Comparison of ENCODE assay signal across 17 mouse cellular contexts in the genomic region with DNA sequence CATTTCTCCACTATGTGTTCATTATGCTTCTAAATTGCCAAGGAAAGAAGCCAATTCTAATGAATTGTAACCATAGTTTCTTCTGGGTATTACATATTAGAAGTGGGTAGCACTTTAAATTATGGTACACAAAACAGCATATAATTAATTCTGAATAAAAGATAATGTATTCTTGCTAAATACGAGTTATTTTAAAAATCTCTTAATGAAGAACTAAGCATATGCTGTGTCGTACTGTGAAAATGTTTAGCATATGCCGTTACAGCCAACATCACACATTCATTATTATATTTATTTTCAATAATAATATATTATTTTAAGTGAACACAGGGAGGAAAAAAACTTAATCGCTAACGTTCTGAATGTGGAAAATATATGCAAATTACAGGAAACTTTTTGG. TPM values are rescaled to one million over a fixed set of nuclear protein-coding genes. Genes with fewer than 3 reads are reported as not detected.
DNase-seq lines count a peak whose midpoint lies in the region; ATAC-seq and TF ChIP-seq lines count a peak whose summit lies in the region.
"Had no signal": no experiment of that assay in that cellular context is flagged by ENCODE, and none has a peak within 500 bp of the region (broad histone marks: within the 10 kb centered on the region; RNA-seq: fewer than 3 reads in every experiment).

No protein-coding gene starts in this region.

- TF ChIP-seq POLR2A in brain, embryonic 14.5 days (IDR thresholded peaks at IDR 0.05; ENCODE audit: borderline replicate concordance, extremely low read depth, insufficient read depth, insufficient read length, poor library complexity, severe bottlenecking): no peak

- no peak overlapping the region for H3K9ac ChIP-seq in forebrain, embryonic 14.5 days (ENCODE audit: low read length)
- no peak overlapping the region for H3K9ac ChIP-seq in forebrain, embryonic 16.5 days (replicated peaks; ENCODE audit: low read depth, low read length)
- H3K9ac ChIP-seq: embryonic facial prominence, embryonic 12.5 days had no signal

- TF ChIP-seq CTCF in brain, embryonic 14.5 days (IDR thresholded peaks at IDR 0.05; ENCODE audit: borderline replicate concordance, extremely low read depth, insufficient read depth, insufficient read length): no peak

- peak; percentile 46 for DNase-seq in forebrain, embryonic 14.5 days (ENCODE audit: low spot score)
- DNase-seq in forebrain, embryonic 10.5 days (ENCODE audit: extremely low spot score, low spot score): no peak
- peak; percentile 32 for DNase-seq in brain, embryonic 14.5 days (ENCODE audit: low read depth)
- DNase-seq in thymus, postnatal 10 days (ENCODE audit: low spot score in 2 of 2): no peak
- DNase-seq in adrenal gland, postnatal 25 days: no peak
- DNase-seq: adrenal gland, adult 2 months; adrenal gland, postnatal 10 days; adrenal gland, postnatal 36 days; cerebellum, adult 11-12 months; cerebellum, adult 2 months; cerebellum, adult 9-10 months; cerebellum, postnatal 10 days; cerebellum, postnatal 25 days had no signal

- no peaks in the 10 kb centered on the region for H3K9me3 ChIP-seq in forebrain, embryonic 14.5 days (replicated peaks; ENCODE audit: control insufficient read depth, low read length)
- no peaks in the 10 kb centered on the region for H3K9me3 ChIP-seq in forebrain, embryonic 10.5 days
- no peaks in the 10 kb centered on the region for H3K9me3 ChIP-seq in forebrain, embryonic 16.5 days (ENCODE audit: control insufficient read depth, low read length)
- H3K9me3 ChIP-seq: embryonic facial prominence, embryonic 10.5 days; embryonic facial prominence, embryonic 12.5 days had no signal

- H3K27me3 ChIP-seq in forebrain, embryonic 14.5 days (replicated peaks; ENCODE audit: control insufficient read depth, insufficient read depth, low read length): no peaks in the 10 kb centered on the region
- H3K27me3 ChIP-seq in forebrain, embryonic 10.5 days (ENCODE audit: poor library complexity, severe bottlenecking): no peaks in the 10 kb centered on the region
- no peaks in the 10 kb centered on the region for H3K27me3 ChIP-seq in forebrain, embryonic 16.5 days (replicated peaks; ENCODE audit: control insufficient read depth, insufficient read depth, low read length)
- H3K27me3 ChIP-seq: embryonic facial prominence, embryonic 12.5 days had no signal

- peak; percentile 54 for ATAC-seq in forebrain, embryonic 14.5 days
- ATAC-seq in forebrain, embryonic 16.5 days: peak; percentile 81

- no peak overlapping the region for H3K27ac ChIP-seq in forebrain, embryonic 14.5 days (ENCODE audit: low read depth, low read length)
- no peak overlapping the region for H3K27ac ChIP-seq in forebrain, embryonic 10.5 days
- no peak overlapping the region for H3K27ac ChIP-seq in forebrain, embryonic 16.5 days (ENCODE audit: low read length)
- H3K27ac ChIP-seq: embryonic facial prominence, embryonic 10.5 days; embryonic facial prominence, embryonic 12.5 days had no signal

- no peak overlapping the region for H3K4me2 ChIP-seq in forebrain, embryonic 14.5 days (ENCODE audit: low read length)
- H3K4me2 ChIP-seq in forebrain, embryonic 16.5 days (ENCODE audit: low read length): no peak overlapping the region
- H3K4me2 ChIP-seq: embryonic facial prominence, embryonic 12.5 days had no signal

- no peaks in the 10 kb centered on the region for H3K36me3 ChIP-seq in forebrain, embryonic 14.5 days (ENCODE audit: control insufficient read depth, insufficient read depth, low read length)
- peaks cover 14% of the 10 kb centered on the region for H3K36me3 ChIP-seq in forebrain, embryonic 10.5 days (replicated peaks)
- no peaks in the 10 kb centered on the region for H3K36me3 ChIP-seq in forebrain, embryonic 16.5 days (ENCODE audit: control insufficient read depth, insufficient read depth)

- no peaks in the 10 kb centered on the region for H3K4me1 ChIP-seq in forebrain, embryonic 14.5 days (ENCODE audit: control insufficient read depth, insufficient read depth, low read length)
- H3K4me1 ChIP-seq in forebrain, embryonic 10.5 days: no peaks in the 10 kb centered on the region
- no peaks in the 10 kb centered on the region for H3K4me1 ChIP-seq in forebrain, embryonic 16.5 days (replicated peaks; ENCODE audit: control insufficient read depth, insufficient read depth, low read length)
- H3K4me1 ChIP-seq: embryonic facial prominence, embryonic 12.5 days had no signal

- H3K4me3 ChIP-seq in forebrain, embryonic 14.5 days (ENCODE audit: low read depth, low read length): no peak overlapping the region
- no peak overlapping the region for H3K4me3 ChIP-seq in forebrain, embryonic 10.5 days
- no peak overlapping the region for H3K4me3 ChIP-seq in forebrain, embryonic 16.5 days (replicated peaks; ENCODE audit: low read length)
- H3K4me3 ChIP-seq: embryonic facial prominence, embryonic 10.5 days; embryonic facial prominence, embryonic 12.5 days had no signal

- WGBS in forebrain, embryonic 14.5 days: 59% methylated on average over 5 of the region's 5 CpGs
- 93% methylated on average over 5 of the region's 5 CpGs for WGBS in forebrain, embryonic 10.5 days
- 32% methylated on average over 5 of the region's 5 CpGs for whole genome bisulfite sequencing in forebrain, embryonic 16.5 days

RNA-seq across cellular contexts. Expression of a gene that starts 31.6 kb away (rescaled TPM):
- 33.6 and 44.7 TPM in 2 replicates for polyA plus RNA-seq in forebrain, embryonic 14.5 days (2014; fragmentation: Nextera tagmentation; extraction: Ambion mirVana)
- polyA plus RNA-seq in forebrain, embryonic 10.5 days (2016; fragmentation: Nextera tagmentation; extraction: Ambion mirVana): 56.2 and 61.7 TPM in 2 replicates
- 39.7 and 54.7 TPM in 2 replicates for polyA plus RNA-seq in brain, embryonic 14.5 days (2012; rRNA removed)
- 36.0 and 40.6 TPM in 2 replicates for polyA plus RNA-seq in forebrain, embryonic 16.5 days (2015; fragmentation: Nextera tagmentation; extraction: Ambion mirVana)
- total RNA-seq in adrenal gland, postnatal 25 days (2021): 7.8 and 8.5 TPM in 2 replicates
- total RNA-seq: MEL had no signal

Comparison
In these comparisons a context has a peak if more than half of its experiments do, and no peak if none do; other contexts are left out.
1. DNase-seq: peak in forebrain, embryonic 14.5 days (single experiment) and brain, embryonic 14.5 days (single experiment); none in forebrain, embryonic 10.5 days (single experiment), thymus, postnatal 10 days (0 of 2) and adrenal gland, postnatal 25 days (single experiment).